Mouse (Mus musculus): ENCODE data around the gene Arsb. TPM values are rescaled to one million over a fixed set of nuclear protein-coding genes. Genes with fewer than 3 reads are reported as not detected.

Gene Arsb
- total and polyA plus RNA-seq, 3 experiments: 4.6 to 9.6 (median 5.7) TPM

GRCm38 (mm10) chr13:93752597-93753400 is 18.6 kb upstream of the Arsb start:
- H3K4me1 ChIP-seq (ENCODE audit: control insufficient read depth, insufficient read depth, low read length): no peaks in the 10 kb centered on the region
- H3K79me2 ChIP-seq (replicated peaks; ENCODE audit: control insufficient read depth, insufficient read depth, low read length): no peaks in the 10 kb centered on the region
- TF ChIP-seq EP300 (IDR thresholded peaks at IDR 0.05; ENCODE audit: insufficient read depth, low read depth, low read length): no peak
- TF ChIP-seq POLR2A (IDR thresholded peaks at IDR 0.05; ENCODE audit: insufficient read depth, low read depth, low read length): no peak
- no peak for TF ChIP-seq CTCF (IDR thresholded peaks at IDR 0.05)
- DNase-seq: no peak
- 76% methylated on average over 14 of the region's 14 CpGs for WGBS
- no peaks in the 10 kb centered on the region for H3K27me3 ChIP-seq (ENCODE audit: control insufficient read depth, insufficient read depth, low read length)
- no peak overlapping the region for H3K27ac ChIP-seq
- intact Hi-C loops (cut with DNase I): no loop called here
- H3K9ac ChIP-seq (ENCODE audit: low read depth, low read length): no peak overlapping the region
- H3K4me3 ChIP-seq: no peak overlapping the region
- H3K36me3 ChIP-seq (ENCODE audit: control insufficient read depth, insufficient read depth, low read length): no peaks in the 10 kb centered on the region

- Histone ChIP-seq H3K4me3 (no peak overlapping the region), H3K4me1 (ENCODE audit: control insufficient read depth, insufficient read depth, low read length) (no peaks in the 10 kb centered on the region), H3K27me3 (ENCODE audit: control insufficient read depth, insufficient read depth, low read length) (no peaks in the 10 kb centered on the region), H3K9ac (ENCODE audit: low read depth, low read length) (no peak overlapping the region), H3K79me2 (replicated peaks; ENCODE audit: control insufficient read depth, insufficient read depth, low read length) (no peaks in the 10 kb centered on the region), H3K36me3 (ENCODE audit: control insufficient read depth, insufficient read depth, low read length) (no peaks in the 10 kb centered on the region), H3K27ac (no peak overlapping the region)
- intact Hi-C loops (cut with DNase I): no loop called here
- no peak for DNase-seq
- TF ChIP-seq POLR2A (IDR thresholded peaks at IDR 0.05; ENCODE audit: insufficient read depth, low read depth, low read length) (no peak), CTCF (IDR thresholded peaks at IDR 0.05) (no peak), EP300 (IDR thresholded peaks at IDR 0.05; ENCODE audit: insufficient read depth, low read depth, low read length) (no peak)
- 77% methylated on average over 4 of the region's 4 CpGs for WGBS
These were observed 16.3 kb upstream of the Arsb start for GRCm38 (mm10) chr13:93755084-93755483.

GRCm38 (mm10) chr13:93756674-93757073 is 14.8 kb upstream of the Arsb start:
- Histone ChIP-seq H3K36me3 (ENCODE audit: control insufficient read depth, insufficient read depth, low read length) (no peaks in the 10 kb centered on the region), H3K4me1 (ENCODE audit: control insufficient read depth, insufficient read depth, low read length) (no peaks in the 10 kb centered on the region), H3K79me2 (replicated peaks; ENCODE audit: control insufficient read depth, insufficient read depth, low read length) (no peaks in the 10 kb centered on the region), H3K9ac (ENCODE audit: low read depth, low read length) (no peak overlapping the region), H3K27ac (no peak overlapping the region), H3K27me3 (ENCODE audit: control insufficient read depth, insufficient read depth, low read length) (no peaks in the 10 kb centered on the region), H3K4me3 (no peak overlapping the region)
- WGBS: 90% methylated on average over 7 of the region's 7 CpGs
- intact Hi-C loops (cut with DNase I): no loop called here
- TF ChIP-seq CTCF (IDR thresholded peaks at IDR 0.05): no peak
- no peak for TF ChIP-seq EP300 (IDR thresholded peaks at IDR 0.05; ENCODE audit: insufficient read depth, low read depth, low read length)
- TF ChIP-seq POLR2A (IDR thresholded peaks at IDR 0.05; ENCODE audit: insufficient read depth, low read depth, low read length): no peak
- no peak for DNase-seq

- H3K4me1 ChIP-seq (ENCODE audit: control insufficient read depth, insufficient read depth, low read length): no peaks in the 10 kb centered on the region
- no peak overlapping the region for H3K9ac ChIP-seq (ENCODE audit: low read depth, low read length)
- intact Hi-C loops (cut with DNase I): no loop called here
- no peak for DNase-seq
- no peaks in the 10 kb centered on the region for H3K36me3 ChIP-seq (ENCODE audit: control insufficient read depth, insufficient read depth, low read length)
- H3K4me3 ChIP-seq: no peak overlapping the region
- H3K79me2 ChIP-seq (replicated peaks; ENCODE audit: control insufficient read depth, insufficient read depth, low read length): no peaks in the 10 kb centered on the region
- 75% methylated on average over 6 of the region's 6 CpGs for WGBS
- H3K27ac ChIP-seq: no peak overlapping the region
- no peaks in the 10 kb centered on the region for H3K27me3 ChIP-seq (ENCODE audit: control insufficient read depth, insufficient read depth, low read length)
- TF ChIP-seq CTCF (IDR thresholded peaks at IDR 0.05) (no peak), POLR2A (IDR thresholded peaks at IDR 0.05; ENCODE audit: insufficient read depth, low read depth, low read length) (no peak), EP300 (IDR thresholded peaks at IDR 0.05; ENCODE audit: insufficient read depth, low read depth, low read length) (no peak)
These were observed 13.9 kb upstream of the Arsb start for GRCm38 (mm10) chr13:93757514-93757913.

- 66% methylated on average over 14 of the region's 14 CpGs for WGBS
- Histone ChIP-seq H3K36me3 (ENCODE audit: control insufficient read depth, insufficient read depth, low read length) (no peaks in the 10 kb centered on the region), H3K9ac (ENCODE audit: low read depth, low read length) (no peak overlapping the region), H3K27ac (no peak overlapping the region), H3K4me3 (no peak overlapping the region), H3K27me3 (ENCODE audit: control insufficient read depth, insufficient read depth, low read length) (no peaks in the 10 kb centered on the region), H3K4me1 (ENCODE audit: control insufficient read depth, insufficient read depth, low read length) (no peaks in the 10 kb centered on the region), H3K79me2 (replicated peaks; ENCODE audit: control insufficient read depth, insufficient read depth, low read length) (no peaks in the 10 kb centered on the region)
- TF ChIP-seq CTCF (IDR thresholded peaks at IDR 0.05): no peak
- intact Hi-C loops (cut with DNase I): no loop called here
- no peak for DNase-seq
These were observed 13.1 kb upstream of the Arsb start for GRCm38 (mm10) chr13:93758149-93758898.

- no peak overlapping the region for H3K27ac ChIP-seq
- intact Hi-C loops (cut with DNase I): no loop called here
- H3K4me1 ChIP-seq (ENCODE audit: control insufficient read depth, insufficient read depth, low read length): no peaks in the 10 kb centered on the region
- H3K27me3 ChIP-seq (ENCODE audit: control insufficient read depth, insufficient read depth, low read length): no peaks in the 10 kb centered on the region
- no peaks in the 10 kb centered on the region for H3K79me2 ChIP-seq (replicated peaks; ENCODE audit: control insufficient read depth, insufficient read depth, low read length)
- H3K9ac ChIP-seq (ENCODE audit: low read depth, low read length): no peak overlapping the region
- TF ChIP-seq EP300 (IDR thresholded peaks at IDR 0.05; ENCODE audit: insufficient read depth, low read depth, low read length) (no peak), POLR2A (IDR thresholded peaks at IDR 0.05; ENCODE audit: insufficient read depth, low read depth, low read length) (no peak), CTCF (IDR thresholded peaks at IDR 0.05) (no peak)
- no peak overlapping the region for H3K4me3 ChIP-seq
- no peaks in the 10 kb centered on the region for H3K36me3 ChIP-seq (ENCODE audit: control insufficient read depth, insufficient read depth, low read length)
- 92% methylated on average over 8 of the region's 8 CpGs for WGBS
- DNase-seq: no peak
These were observed 9.6 kb upstream of the Arsb start for GRCm38 (mm10) chr13:93761831-93762230.

Data from heart, adult 2 months (tissue).